Mouse (Mus musculus) embryonic facial prominence, embryonic 14.5 days (tissue): Measurements from ENCODE around the gene Osgepl1. TPM values are rescaled to one million over a fixed set of nuclear protein-coding genes. Genes with fewer than 3 reads are reported as not detected.
"Not testable (repeated sequence)": the region's sequence is repeated elsewhere in the genome, so short reads cannot be mapped to it uniquely, and the experiment has no call there.

Experiments
- ATAC-seq: fragments of 200-750 bp; cut with Nextera tagmentation; 2 replicates; pipeline ENCODE4 v1.8.0; 2017; ENCODE audit warnings: low read depth, moderate number of reproducible peaks, moderate TSS enrichment
- DNase-seq: peaks from one replicate; pipeline ENCODE4 v3.0.0-alpha.2; 2015; ENCODE audit warnings: low spot score
- H3K27ac ChIP-seq: fragments of 300-500 bp; sonication (generic); replicated peaks from 2 replicates; pipeline ENCODE4 v1.5.1; 2014; ENCODE audit warnings: low read depth, mild to moderate bottlenecking, low read length, moderate library complexity
- H3K27me3 ChIP-seq: fragments of 300-500 bp; sonication (generic); replicated peaks from 2 replicates; pipeline ENCODE4 v1.6.1; 2014; ENCODE audit warnings: low read length; ENCODE audit not compliant: control insufficient read depth, insufficient read depth
- H3K36me3 ChIP-seq: fragments of 300-500 bp; sonication (generic); 2 replicates; pipeline ENCODE4 v1.6.1; 2014; ENCODE audit warnings: low read length, mixed read lengths; ENCODE audit not compliant: control insufficient read depth, insufficient read depth
- H3K4me1 ChIP-seq: fragments of 300-500 bp; sonication (generic); 2 replicates; pipeline ENCODE4 v1.6.1; 2014; ENCODE audit warnings: antibody characterized with exemption, low read length; ENCODE audit not compliant: control insufficient read depth, insufficient read depth
- H3K4me2 ChIP-seq: fragments of 300-500 bp; sonication (generic); 2 replicates; pipeline ENCODE4 v1.6.1; 2014; ENCODE audit warnings: low read depth, mild to moderate bottlenecking, low read length, moderate library complexity, mixed read lengths
- H3K4me3 ChIP-seq: fragments of 300-500 bp; sonication (generic); 2 replicates; pipeline ENCODE4 v1.5.1; 2014; ENCODE audit warnings: low read depth, mild to moderate bottlenecking, low read length
- H3K9ac ChIP-seq: fragments of 300-500 bp; sonication (generic); 2 replicates; pipeline ENCODE4 v1.6.1; 2014; ENCODE audit warnings: low read depth, mild to moderate bottlenecking, low read length, moderate library complexity, mixed read lengths
- H3K9me3 ChIP-seq: fragments of 300-500 bp; sonication (generic); 2 replicates; pipeline ENCODE4 v1.6.1; 2016; ENCODE audit warnings: low read length; ENCODE audit not compliant: control insufficient read depth
- WGBS: fragments of 180-500 bp; shearing (Covaris S2); extraction: QIAGEN DNeasy Blood & Tissue Kit; methylation state at CpG from one replicate; pipeline ENCODE4 v1.1.7; 2014; 5-methylcytosine and 5-hydroxymethylcytosine counted together
- polyA plus RNA-seq: library from polyadenylated mRNA; unstranded; fragments of >200 nt; fragmentation: Nextera tagmentation; extraction: Ambion mirVana; gene quantifications from 2 replicates; pipeline ENCODE4 v1.2.1, GENCODE M21; 2014

The Osgepl1 gene
- polyA plus RNA-seq, result 19.2 and 21.3 TPM in 2 replicates

GRCm38 (mm10) chr1:53312989-53313967 lies at the start of gene Osgepl1:
Gene Osgepl1, plus strand, starts transcription at chr1:53313624.
- 3% methylated on average over 27 of the region's 27 CpGs for WGBS
- peak within 1 kb of the TSS; percentile 87 for H3K27ac ChIP-seq
- H3K4me3 ChIP-seq, result peak within 1 kb of the TSS; percentile 66
- no peaks in the 10 kb centered on the region for H3K9me3 ChIP-seq
- 0 out of 2 replicates have a peak, but pooled peaks cover 2% of the 10 kb centered on the region for H3K4me1 ChIP-seq
- H3K27me3 ChIP-seq, result no peaks in the 10 kb centered on the region
- H3K4me2 ChIP-seq, result peak within 1 kb of the TSS; percentile 58
- H3K9ac ChIP-seq, result peak within 1 kb of the TSS; percentile 83
- DNase-seq (peak; percentile 92), ATAC-seq (peak; percentile 97)
- peaks cover 13% of the 10 kb centered on the region for H3K36me3 ChIP-seq

GRCm38 (mm10) chr1:53264958-53265612 lies 48.3 kb upstream of the Osgepl1 start:
- not testable (repeated sequence) for H3K36me3 ChIP-seq, ATAC-seq, H3K27me3 ChIP-seq

GRCm38 (mm10) chr1:53269901-53270300 lies 43.5 kb upstream of the Osgepl1 start:
- Histone ChIP-seq H3K27me3 (no peaks in the 10 kb centered on the region), H3K4me3 (no peak overlapping the region), H3K36me3 (peaks cover 3% of the 10 kb centered on the region; the same call in 1 of the 2 replicates), H3K27ac (no peak overlapping the region), H3K9me3 (no peaks in the 10 kb centered on the region), H3K9ac (no peak overlapping the region), H3K4me2 (no peak overlapping the region), H3K4me1 (no peaks in the 10 kb centered on the region)
- 82% methylated on average over 3 of the region's 3 CpGs for WGBS
- DNase-seq (no peak), ATAC-seq (no peak)

More at GRCm38 (mm10) chr1:53264958-53265612, 48.3 kb upstream of the Osgepl1 start:
- not testable (repeated sequence) for H3K4me1 ChIP-seq, H3K9ac ChIP-seq, DNase-seq, H3K27ac ChIP-seq, H3K9me3 ChIP-seq, H3K4me3 ChIP-seq, H3K4me2 ChIP-seq

- Histone ChIP-seq H3K27ac (no peak overlapping the region), H3K9ac (no peak overlapping the region), H3K27me3 (no peaks in the 10 kb centered on the region), H3K4me1 (no peaks in the 10 kb centered on the region), H3K36me3 (peaks cover 3% of the 10 kb centered on the region; the same call in 1 of the 2 replicates), H3K9me3 (no peaks in the 10 kb centered on the region), H3K4me2 (no peak overlapping the region), H3K4me3 (no peak overlapping the region)
- peak; percentile 33 for DNase-seq
- ATAC-seq, result no peak
These were observed 40.8 kb upstream of the Osgepl1 start for GRCm38 (mm10) chr1:53272646-53273045.

- H3K4me2 ChIP-seq, result no peak overlapping the region
- no peak for DNase-seq
- H3K27me3 ChIP-seq, result no peaks in the 10 kb centered on the region
- no peaks in the 10 kb centered on the region for H3K9me3 ChIP-seq
- ATAC-seq, result no peak
- no peak overlapping the region for H3K4me3 ChIP-seq
- WGBS, result 84% methylated on average over 3 of the region's 3 CpGs
- H3K36me3 ChIP-seq, result no peaks in the 10 kb centered on the region
- H3K9ac ChIP-seq, result no peak overlapping the region
- H3K4me1 ChIP-seq, result no peaks in the 10 kb centered on the region
- no peak overlapping the region for H3K27ac ChIP-seq
These were observed 22.2 kb upstream of the Osgepl1 start for GRCm38 (mm10) chr1:53291197-53291596.

- Histone ChIP-seq H3K9ac (peak within 1 kb of the TSS; percentile 82), H3K4me3 (peak within 1 kb of the TSS; percentile 87), H3K4me2 (peak within 1 kb of the TSS; percentile 53), H3K27ac (peak within 1 kb of the TSS; percentile 82), H3K36me3 (no peaks in the 10 kb centered on the region), H3K9me3 (no peaks in the 10 kb centered on the region), H3K27me3 (no peaks in the 10 kb centered on the region), H3K4me1 (0 out of 2 replicates have a peak, but pooled peaks cover 6% of the 10 kb centered on the region)
- DNase-seq, result peak; percentile 97
- peak; percentile 99 for ATAC-seq
- WGBS, result under 1% methylated on average over 41 of the region's 66 CpGs
These were observed 16.6 kb upstream of the Osgepl1 start, which contains the start of the genes Pms1, Ormdl1 and Gm28778 for GRCm38 (mm10) chr1:53296581-53297383. Gene Pms1, minus strand, starts transcription at chr1:53297018. Gene Ormdl1, plus strand, starts transcription at chr1:53297095. Gene Gm28778, plus strand, starts transcription at chr1:53297111.

- Histone ChIP-seq H3K36me3 (0 out of 2 replicates have a peak, but pooled peaks cover 3% of the 10 kb centered on the region), H3K4me2 (no peak overlapping the region), H3K4me3 (no peak overlapping the region), H3K9ac (no peak overlapping the region), H3K9me3 (no peaks in the 10 kb centered on the region), H3K27me3 (no peaks in the 10 kb centered on the region), H3K4me1 (0 out of 2 replicates have a peak, but pooled peaks cover 6% of the 10 kb centered on the region), H3K27ac (no peak overlapping the region)
- DNase-seq, result no peak
- no peak for ATAC-seq
- 80% methylated on average over 4 of the region's 4 CpGs for WGBS
These were observed 12.9 kb upstream of the Osgepl1 start for GRCm38 (mm10) chr1:53300506-53300905.
